Mouse (Mus musculus): ENCODE measurements around the gene Clca4b. TPM values are rescaled to one million over a fixed set of nuclear protein-coding genes. Genes with fewer than 3 reads are reported as not detected.

The Clca4b gene
- not detected for total RNA-seq (2023)

DNA sequence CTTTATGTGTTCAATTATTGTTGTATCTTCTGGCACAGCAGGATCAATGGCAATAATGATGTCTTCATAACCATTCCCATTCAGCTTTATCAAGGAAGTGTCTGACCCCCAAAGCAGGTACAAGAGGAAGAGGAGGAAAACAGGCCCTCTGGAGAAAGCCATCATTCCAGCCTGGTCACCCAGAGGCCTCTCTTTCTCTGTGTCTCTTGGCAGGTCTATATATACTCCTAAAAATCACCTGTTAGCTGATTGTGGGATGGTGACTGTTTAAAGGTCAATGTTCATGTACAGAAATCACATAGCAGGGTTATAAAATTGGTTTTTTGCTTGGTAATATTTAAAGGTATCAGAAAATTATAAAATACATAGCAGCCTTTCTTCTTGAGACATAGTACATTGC, at the start of gene Clca4b:
Gene Clca4b, minus strand, starts transcription at position 195 of the 400 bp plus-strand sequence.

DNA sequence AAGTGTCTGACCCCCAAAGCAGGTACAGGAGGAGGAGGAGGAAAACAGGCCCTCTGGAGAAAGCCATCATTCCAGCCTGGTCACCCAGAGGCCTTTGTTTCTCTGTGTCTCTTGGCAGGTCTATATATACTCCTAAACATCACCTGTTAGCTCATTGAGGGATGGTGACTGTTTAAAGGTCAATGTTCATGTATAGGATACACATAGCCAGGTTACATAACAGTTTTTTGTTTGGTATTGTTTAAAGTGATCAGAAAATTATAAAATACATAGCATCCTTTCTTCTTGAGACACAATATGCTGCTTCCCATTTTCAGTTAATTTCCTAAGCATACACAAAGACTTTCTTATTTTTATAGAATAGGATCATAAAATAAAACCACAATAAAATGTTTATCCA, 42.6 kb upstream of the Clca4b start, which contains the start of gene Clca4a:
Gene Clca4a, minus strand, starts transcription at position 101 of the 400 bp plus-strand sequence.

Other genes starting within 250 kb of the Clca4b start
- 100 to 1,000 TPM; 117 to 125 TPM for gene Sh3glb1, start 212.2 kb downstream of the Clca4b start, total RNA-seq (2023)
- gene Clca3a1, start 171.6 kb downstream of the Clca4b start, total RNA-seq (2023): not detected
- gene Clca3a2, start 113.0 kb downstream of the Clca4b start, total RNA-seq (2023): not detected
- not detected for gene Clca3b, start 83.2 kb downstream of the Clca4b start, total RNA-seq (2023)
- not detected for gene Clca4a, start 42.5 kb upstream of the Clca4b start, total RNA-seq (2023)
- gene Clca1, start 100.2 kb upstream of the Clca4b start, total RNA-seq (2023): not detected
- not detected for gene Clca2, start 166.9 kb upstream of the Clca4b start, total RNA-seq (2023)
- 10 to 100 TPM; 19.1 to 19.6 TPM for gene Odf2l, start 186.1 kb upstream of the Clca4b start, total RNA-seq (2023)